Mouse (Mus musculus) G1E (cell line): ENCODE data around the gene 4930519G04Rik.

Source experiments
- CTCF ChIP-seq: IDR thresholded peaks from 2 replicates; pipeline ENCODE4 v1.5.1; 2012; ENCODE audit warnings: low read depth, low read length, inconsistent platforms, mixed read lengths
- GATA1 ChIP-seq: IDR thresholded peaks from 2 replicates; pipeline ENCODE4 v1.6.1; 2012; ENCODE audit warnings: borderline replicate concordance, low read length, inconsistent platforms, mixed read lengths
- POLR2AphosphoS5 ChIP-seq: IDR thresholded peaks from 2 replicates; pipeline ENCODE4 v1.6.1; 2012; ENCODE audit warnings: low read depth, low read length, inconsistent platforms; ENCODE audit not compliant: insufficient replicate concordance
- TAL1 ChIP-seq: conservative IDR thresholded peaks from 2 replicates; pipeline ENCODE4 v1.6.1; 2012; ENCODE audit warnings: low read depth, low read length, inconsistent platforms, mixed read lengths

DNA sequence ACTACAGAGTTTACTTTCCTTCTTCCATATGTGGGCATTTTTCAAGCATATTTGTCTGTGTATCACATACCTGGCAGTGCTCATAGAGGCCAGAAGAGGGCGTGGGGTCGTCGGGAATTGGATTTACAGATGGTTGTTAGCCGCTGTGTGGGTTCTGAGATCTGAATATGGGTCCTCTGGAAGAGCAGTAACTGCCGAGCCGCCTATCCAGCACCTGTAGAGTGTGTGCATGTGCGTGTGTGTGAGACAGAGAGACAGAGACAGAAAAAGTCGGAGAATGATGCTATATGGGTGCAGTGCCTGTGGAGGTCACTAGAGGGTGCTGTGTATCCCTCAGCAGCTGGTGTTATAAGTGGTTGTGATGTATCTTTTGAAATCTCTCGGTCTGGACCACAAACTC, 29.3 kb upstream of the 4930519G04Rik start:
- TF ChIP-seq CTCF: peak; percentile 47; the same call in 1 of the 2 replicates
- no peak for TF ChIP-seq GATA1
- TF ChIP-seq POLR2AphosphoS5: no peak
- TF ChIP-seq TAL1: no peak
